Mouse (Mus musculus): Measurements from ENCODE around the gene Serpinb6c.
"Not testable (repeated sequence)": the region's sequence is repeated elsewhere in the genome, so short reads cannot be mapped to it uniquely, and the experiment has no call there.

Gene Serpinb6c

DNA sequence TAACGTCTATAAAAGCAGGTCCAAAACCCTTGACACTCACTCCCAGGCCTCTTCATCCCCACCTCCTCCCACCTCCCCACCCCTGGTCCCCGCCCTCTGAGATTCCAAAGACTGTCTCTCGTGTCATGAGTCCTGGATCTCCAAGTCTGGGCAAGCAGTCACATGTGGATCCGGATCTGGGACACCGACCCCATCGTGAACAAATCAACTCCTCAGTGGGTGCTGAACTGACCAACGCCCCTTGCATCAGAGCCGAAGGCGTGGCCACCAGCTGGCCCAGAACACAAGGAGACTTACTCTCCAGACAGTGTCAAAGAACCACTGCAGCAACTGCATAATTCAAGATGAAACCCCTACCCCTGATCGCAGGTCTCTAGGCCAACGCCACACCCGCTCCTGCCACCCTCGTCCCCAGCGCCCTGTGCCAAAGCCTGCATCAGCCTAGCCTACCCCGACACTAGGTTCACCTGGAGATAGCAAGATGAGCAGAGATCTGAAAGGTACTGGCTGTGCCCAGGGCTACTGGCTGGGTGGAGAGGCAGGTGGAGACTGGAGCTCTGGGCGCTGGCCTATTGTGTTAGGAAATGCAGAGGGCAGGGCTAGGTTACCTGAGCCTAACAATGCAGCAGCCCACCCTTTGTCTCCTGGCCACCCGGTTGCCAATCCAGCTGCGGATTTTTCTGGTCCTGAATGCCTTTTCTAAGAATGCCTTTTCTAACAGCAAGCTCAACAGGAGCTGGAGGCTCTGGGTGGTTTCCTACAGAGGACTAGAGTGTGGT, at the start of gene Serpinb6c:
Serpinb6c (minus strand) TSS at position 533 of the 779 bp plus-strand sequence.
- in situ Hi-C loops (cut with MboI, MseI), result no loop called here

DNA sequence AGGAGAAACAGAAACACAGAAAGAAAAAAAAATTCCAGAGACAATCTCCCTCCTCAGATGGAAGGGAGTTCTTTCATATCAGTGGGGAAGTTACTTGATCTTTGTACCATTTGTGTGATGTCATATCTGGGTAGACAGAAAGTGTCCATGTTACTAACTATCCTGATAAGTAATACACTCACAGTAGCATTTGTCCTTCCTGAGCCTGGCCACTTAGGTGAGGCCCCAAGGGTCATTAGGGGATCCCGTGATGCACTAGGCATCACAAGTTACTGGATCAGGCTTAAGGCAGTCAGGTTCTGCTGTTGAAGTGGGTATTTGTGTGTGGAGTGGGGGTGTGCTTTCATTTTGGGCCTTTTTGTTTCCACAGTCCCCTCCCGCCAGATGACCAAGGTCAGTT, 47.4 kb upstream of the Serpinb6c start:
- in situ Hi-C loops (cut with MboI, MseI), result no loop called here

DNA sequence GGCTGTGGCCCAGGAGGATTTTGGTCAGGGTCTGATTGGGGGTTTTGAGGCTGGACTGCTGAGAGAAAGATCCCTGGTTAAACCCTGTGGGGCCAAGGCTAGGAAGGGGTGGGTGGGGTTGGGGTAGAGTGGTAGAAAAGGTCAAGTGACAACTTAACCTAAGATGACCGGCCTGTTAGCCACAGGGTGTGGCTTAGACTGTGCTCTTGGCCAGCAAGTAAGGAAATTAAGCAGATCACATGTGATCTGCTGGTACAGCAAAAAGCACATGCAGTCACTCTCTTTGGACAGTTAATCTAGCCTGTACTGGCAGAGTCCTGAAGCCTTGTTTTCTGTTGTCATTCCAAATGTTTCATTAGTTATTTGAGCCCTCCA, 46.6 kb upstream of the Serpinb6c start:
- in situ Hi-C loops (cut with MboI, MseI), result no loop called here

DNA sequence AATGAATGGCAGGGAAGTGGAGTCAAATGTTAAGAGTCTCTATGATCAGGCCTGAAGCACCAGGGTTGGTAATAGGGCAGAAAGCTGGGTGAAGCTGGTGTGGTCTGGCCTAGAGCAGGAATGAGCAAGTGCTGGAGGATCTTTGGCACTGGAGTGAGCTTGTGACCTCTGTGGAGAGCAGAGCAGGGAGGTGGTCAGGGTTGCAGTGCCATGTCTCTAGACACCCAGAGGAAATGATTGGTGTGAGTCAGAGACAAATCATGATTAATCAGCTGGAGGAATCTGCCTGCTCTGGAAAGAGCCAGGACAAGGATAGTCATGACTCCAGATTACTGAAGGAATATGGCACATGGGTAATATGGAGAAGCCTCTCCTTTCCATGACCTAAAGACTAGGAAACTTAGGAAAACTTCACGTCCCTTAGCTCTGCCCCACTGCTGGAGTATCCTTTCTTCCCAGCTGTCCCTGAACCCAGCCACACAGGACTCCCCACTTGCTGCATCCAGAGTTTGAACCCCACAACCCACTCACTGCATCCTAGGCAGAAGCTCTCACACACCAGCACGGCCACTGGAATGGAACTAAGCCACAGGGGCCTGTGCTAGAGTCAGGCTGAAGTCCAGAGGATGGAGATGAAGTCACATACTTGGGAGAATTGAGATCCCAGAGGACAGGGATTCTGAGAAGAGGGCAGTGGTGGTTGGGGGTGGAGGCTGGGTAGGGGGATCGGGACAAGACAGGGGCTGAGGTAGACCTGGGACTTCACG, 46.0 kb upstream of the Serpinb6c start:
- in situ Hi-C loops (cut with MboI, MseI), result no loop called here

DNA sequence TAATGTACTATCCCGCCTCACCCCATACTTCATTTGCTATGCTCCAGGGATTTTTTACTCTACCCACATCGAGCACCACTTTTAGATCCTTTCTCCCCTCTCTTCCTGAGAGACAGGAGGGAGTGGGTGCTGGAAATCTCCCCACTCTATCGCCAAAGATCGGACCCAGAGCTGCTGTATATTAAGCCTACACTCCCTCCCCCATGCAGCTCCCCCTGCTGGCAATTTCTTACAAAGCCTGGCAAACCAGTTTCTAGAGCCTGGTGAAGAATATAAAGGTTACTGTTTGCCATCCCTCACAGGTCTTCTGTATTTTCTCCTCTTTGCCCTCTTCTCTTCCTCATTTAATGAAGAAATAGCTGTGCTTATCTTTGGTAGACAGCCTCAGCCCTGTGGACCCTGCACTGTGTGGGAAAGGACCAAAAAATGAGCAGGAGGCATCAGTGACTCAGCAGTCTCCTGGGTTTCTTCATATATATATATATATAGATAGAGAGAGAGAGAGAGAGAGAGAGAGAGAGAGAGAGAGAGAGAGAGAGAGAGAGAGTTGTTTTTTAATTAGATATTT, 36.8 kb upstream of the Serpinb6c start:
- in situ Hi-C loops (cut with MboI, MseI), result no loop called here

DNA sequence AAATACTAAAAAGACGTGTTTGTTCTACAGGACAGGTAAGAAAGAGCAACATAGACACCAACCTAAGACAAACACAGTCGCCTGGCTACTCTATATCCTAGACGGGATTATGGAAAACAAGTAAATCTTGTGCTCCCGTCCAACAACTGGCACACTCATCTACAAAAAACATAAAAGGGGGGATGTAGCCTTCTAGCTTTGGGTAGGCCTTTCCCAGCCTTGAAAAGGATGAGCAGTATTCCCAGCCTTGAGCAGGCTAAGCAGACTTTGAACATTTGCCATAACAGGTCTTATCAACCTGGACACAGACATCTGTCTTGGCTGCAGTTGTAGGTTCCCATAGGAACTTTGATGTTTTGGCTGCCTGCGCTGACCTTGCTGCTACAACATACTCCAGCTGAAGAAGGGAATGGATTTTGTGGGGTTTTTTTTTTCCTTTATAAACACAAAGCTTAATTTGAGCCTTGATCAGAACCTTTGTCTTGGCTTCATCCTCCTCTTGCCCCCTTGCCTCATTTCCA, 35.8 kb upstream of the Serpinb6c start:
- in situ Hi-C loops (cut with MboI, MseI), result no loop called here

DNA sequence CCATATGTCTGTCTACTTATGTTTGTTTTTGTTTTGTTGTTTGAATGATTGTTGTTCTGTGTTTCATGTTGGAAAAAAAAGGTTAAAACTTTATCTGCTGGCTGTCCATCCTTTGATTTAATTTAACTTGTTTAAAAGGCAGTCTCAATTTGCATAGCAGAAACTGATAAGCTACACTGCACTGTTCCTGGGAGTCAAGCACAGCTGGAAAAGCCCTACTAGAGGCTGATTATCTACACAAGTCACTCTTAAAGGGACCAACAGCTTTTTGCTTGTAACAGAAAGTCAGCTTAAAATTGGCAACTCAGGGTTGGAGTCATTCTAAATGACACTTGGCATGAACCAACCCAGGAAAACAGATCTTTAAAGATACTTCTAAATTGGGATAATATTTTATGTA, 32.1 kb upstream of the Serpinb6c start:
- in situ Hi-C loops (cut with MboI, MseI), result not testable (repeated sequence)

DNA sequence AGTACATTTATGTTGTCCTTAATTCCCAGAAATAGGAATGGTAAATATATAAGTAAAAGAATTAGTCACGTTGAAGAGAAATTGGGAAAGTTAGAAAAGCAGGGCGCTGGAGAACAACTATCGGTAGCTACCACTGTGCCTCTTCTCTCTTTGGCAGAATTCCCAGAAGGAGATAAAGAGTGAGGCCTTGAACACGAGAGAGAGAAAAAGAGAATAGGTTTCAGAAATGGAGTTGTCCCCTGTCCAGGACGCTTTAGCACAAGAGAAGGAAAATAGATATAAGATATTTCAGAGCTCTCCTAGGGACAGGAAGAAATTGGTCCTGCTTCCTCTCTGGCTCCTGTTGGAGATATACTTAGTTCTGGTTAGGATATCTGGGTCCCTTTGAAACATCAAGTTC, 31.6 kb upstream of the Serpinb6c start:
- in situ Hi-C loops (cut with MboI, MseI), result no loop called here

DNA sequence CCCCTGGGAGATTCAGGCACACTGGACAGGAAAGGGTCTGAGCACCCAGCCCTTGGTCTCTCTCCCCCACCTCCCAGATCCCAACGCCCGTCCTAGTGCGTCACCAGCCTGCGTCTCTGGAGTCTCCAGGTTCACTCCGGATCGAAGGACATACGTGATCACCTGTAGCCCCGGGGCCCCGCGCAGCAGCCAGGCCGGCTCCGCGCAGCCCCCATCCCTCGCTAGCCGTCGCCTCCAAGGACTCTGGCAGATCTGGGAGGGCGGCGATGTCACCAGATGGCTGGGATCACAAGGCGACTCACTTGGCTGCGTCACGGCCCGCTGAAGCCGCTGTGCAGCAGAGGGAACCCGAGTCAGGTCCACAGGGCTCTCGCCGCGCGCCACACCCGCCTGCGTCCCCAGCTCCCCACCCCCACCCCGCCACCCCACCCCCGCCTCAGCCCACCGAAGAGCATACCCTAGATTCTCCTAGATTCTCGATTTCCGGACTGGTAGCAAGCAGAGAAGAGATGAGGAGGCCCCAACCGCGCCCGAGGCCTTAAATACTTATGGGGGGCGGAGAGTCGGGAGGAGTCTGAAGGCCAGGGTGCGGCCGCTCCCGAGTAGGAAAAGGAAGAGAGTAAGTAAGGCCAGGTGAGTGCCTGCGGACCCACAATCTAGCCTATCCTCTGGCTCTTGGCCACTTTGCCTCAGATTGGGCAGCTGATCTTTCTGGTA, 30.1 kb upstream of the Serpinb6c start:
- in situ Hi-C loops (cut with MboI, MseI), result no loop called here

DNA sequence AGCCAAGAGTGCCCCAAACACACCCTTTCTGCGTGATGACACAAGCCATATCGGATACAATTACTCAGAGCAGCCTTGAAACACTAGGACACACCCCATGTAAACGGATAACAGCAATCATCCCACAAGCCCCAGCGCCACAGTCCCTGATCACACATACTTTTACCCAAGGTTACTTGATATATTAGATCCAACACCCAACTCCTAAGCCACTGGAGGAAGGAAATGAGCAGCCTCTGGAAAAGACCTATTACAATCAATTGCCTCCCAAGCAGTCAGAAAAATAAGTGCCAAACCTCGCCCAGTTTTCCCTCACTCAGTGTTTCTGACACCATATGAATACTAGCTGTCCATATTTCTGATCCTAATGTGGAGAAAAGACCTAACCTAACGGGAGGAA, 29.2 kb upstream of the Serpinb6c start:
- in situ Hi-C loops (cut with MboI, MseI), result no loop called here

DNA sequence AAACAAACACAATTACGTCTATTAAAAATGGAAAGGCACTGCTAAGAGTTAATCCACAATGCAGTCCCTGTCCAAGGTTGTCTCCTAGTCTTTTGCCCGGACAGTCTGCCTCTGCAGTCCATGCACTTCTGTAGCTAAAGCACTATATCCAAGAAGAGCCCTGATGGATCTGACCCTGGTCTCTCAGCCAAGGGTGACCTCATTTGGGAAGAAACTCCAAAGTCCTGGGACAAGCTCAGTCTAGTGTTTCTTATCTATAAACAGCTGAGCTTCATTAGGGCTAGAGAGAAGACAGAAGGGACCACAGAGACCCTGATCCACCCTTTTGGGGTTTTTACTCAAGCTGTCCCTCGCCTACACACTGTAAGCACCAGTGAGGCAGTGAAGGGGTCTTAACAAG, 25.4 kb upstream of the Serpinb6c start:
- in situ Hi-C loops (cut with MboI, MseI), result no loop called here

DNA sequence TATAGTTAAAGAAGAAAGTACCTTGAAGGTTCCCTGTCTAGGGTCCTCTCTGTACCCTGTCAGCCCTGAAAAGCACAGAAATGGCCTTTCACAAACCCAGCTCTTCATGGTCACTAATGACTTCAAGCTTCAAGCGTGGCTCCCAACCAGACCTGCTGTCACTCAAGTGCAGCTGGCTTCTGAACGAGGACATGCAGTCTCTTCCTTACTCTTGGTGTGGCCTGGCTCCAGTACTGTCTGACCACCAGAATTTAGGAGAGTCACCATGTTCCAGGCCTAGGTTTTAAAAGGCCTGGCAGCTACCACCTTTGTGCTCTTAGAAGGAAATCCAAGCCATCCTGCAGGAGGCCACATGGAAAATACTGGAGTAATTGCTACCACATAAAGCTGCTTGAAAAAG, 24.8 kb upstream of the Serpinb6c start:
- in situ Hi-C loops (cut with MboI, MseI), result no loop called here

DNA sequence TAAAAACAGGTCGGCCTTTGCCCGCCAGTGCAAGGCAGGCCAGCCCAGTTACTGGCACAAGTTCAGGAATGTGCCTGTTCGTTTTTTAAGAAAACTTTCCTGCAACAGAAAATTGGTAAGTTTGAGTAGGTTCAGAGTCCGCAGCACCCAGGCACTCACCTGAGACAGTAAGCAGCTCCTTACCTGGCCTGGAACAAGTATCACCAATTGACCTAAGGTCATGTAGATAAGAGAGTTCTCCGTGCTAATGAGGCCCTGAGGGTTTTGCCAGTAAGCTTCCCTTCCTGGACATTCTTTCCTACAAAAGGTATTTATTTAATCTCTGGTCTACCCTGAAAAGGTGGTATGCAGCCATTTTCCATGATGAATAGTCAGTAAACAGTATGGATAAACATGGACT, 16.2 kb upstream of the Serpinb6c start:
- in situ Hi-C loops (cut with MboI, MseI), result no loop called here

DNA sequence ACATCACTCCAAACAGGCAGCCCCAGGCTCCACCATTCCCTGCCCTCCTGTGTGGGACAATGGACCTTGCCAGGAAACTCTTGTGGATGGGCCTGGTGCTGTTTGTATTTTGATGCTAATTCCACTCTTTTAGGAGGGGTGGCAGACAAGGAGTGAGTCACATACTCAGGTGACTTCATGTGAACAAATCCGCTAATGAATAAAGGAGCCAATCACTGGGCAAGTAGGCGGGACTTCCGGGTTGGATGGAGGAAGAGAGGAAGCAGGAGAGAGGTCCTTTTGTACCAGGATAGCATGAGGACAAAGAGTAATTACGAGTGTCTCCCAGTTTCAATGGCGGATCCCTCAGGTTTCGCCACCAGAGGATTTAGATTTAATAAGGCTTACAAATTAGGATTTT, 15.5 kb upstream of the Serpinb6c start:
- in situ Hi-C loops (cut with MboI, MseI), result no loop called here

DNA sequence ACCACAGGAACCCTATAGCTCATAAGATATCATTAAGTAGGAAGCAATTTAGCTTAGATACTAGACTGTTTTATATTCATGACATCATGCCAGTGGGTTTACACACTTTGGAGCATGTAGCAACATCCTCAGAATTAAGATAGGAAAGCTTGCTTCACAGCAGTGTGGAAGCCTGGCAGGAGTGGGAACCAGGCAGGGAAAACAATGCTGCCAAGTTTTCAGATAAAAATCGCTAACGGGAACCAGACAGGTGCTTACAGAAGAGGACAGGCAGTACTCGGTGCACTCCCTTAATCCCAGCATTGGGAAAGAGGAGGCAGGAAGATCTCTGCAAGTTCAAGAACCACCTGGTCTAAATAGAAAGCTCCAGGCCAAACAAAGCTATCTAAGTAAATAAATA, 1.3 kb upstream of the Serpinb6c start:
- in situ Hi-C loops (cut with MboI, MseI), result no loop called here

DNA sequence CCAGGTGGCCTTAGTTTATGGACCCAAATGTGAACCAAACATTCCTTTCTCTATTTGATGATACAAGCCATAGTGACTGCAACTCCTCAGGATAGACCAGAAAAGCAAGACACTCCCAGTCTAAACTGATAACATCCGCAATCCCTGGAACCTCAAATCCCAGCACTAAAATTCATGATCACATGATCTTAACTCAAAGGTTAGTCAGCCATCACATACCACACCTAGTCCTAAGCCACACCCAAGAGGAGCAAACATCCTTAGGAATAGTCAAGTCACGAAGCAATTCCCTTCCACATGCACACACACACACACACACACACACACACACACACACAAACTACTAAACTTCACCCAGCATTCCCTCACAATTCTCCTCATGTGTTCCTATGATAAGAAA, 2.2 kb downstream of the Serpinb6c start:
- in situ Hi-C loops (cut with MboI, MseI), result no loop called here

DNA sequence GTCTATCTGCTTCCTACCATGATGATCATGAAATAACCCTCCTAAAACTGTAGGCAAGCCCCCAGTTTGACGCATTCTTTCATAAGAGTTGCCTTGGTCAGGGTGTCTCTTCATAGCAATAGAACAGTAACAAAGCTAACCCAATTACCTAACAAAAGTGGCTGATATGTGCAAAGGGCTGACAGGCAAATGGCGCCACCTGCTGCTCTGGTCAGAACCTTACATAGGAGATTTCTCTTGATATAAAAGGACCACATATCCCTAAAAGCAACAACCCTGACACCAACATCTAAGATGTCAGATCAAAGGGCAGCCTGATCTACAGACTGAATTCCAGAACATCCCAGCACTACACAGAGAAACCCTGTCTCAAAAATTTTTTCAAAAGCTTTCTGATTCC, 11.3 kb downstream of the Serpinb6c start:
- in situ Hi-C loops (cut with MboI, MseI), result loop anchor here in 1 of 2 experiments (25.0 kb wide), 1 partner anchor 1032 kb away; the partner anchor contains the start of gene Serpinb1a

DNA sequence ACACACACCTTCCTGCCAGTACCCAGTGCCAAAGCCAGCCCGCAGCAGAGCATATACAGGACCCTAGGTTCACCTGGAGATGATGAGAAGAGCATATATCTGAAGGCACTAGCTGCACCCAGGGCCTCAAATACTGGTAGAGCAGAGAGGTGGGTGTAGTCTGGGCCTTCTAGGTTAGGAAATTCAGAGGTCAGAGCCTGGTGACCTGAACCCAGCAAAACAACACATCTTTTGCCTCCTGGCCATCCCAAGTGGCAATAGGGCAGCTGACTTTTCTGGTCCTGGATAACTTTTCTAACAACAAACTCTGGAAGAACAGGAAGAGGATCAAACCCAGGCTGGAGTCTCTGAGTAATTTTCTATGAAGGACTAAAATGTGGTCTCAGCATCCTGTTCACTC, 62.2 kb downstream of the Serpinb6c start, which contains the start of gene Serpinb6e:
Serpinb6e (minus strand) TSS at position 101 of the 400 bp plus-strand sequence.
- in situ Hi-C loops (cut with MboI, MseI), result no loop called here

DNA sequence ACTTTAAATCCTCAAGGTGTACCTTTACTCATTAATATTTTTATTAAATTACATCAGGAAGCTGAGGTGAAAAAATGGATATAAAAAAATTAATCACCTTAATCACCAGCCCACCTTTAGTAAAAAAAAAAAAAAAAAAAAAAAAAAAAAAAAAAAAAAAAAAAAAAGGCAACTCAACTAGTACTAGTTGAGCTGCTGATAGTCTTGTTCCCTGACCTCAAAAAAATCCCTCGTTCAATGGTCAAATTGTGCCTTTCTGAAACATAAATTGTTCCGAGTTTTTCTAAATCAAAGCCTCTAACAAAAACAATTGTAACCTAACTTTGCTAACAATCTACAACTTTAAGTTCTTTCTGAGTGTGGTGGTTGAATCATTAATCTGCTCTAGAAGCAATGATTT, 74.8 kb downstream of the Serpinb6c start:
- in situ Hi-C loops (cut with MboI, MseI), result no loop called here
